Mouse (Mus musculus): ENCODE data around the gene Hnrnpul2. TPM values are rescaled to one million over a fixed set of nuclear protein-coding genes. Genes with fewer than 3 reads are reported as not detected.

The Hnrnpul2 gene
- polyA plus RNA-seq (2014; fragmentation: Illumina TruSeq; extraction: RNeasy Lipid Tissue Mini Kit (QIAGEN cat#74804); ENCODE audit: low replicate concordance) = 130 TPM

DNA sequence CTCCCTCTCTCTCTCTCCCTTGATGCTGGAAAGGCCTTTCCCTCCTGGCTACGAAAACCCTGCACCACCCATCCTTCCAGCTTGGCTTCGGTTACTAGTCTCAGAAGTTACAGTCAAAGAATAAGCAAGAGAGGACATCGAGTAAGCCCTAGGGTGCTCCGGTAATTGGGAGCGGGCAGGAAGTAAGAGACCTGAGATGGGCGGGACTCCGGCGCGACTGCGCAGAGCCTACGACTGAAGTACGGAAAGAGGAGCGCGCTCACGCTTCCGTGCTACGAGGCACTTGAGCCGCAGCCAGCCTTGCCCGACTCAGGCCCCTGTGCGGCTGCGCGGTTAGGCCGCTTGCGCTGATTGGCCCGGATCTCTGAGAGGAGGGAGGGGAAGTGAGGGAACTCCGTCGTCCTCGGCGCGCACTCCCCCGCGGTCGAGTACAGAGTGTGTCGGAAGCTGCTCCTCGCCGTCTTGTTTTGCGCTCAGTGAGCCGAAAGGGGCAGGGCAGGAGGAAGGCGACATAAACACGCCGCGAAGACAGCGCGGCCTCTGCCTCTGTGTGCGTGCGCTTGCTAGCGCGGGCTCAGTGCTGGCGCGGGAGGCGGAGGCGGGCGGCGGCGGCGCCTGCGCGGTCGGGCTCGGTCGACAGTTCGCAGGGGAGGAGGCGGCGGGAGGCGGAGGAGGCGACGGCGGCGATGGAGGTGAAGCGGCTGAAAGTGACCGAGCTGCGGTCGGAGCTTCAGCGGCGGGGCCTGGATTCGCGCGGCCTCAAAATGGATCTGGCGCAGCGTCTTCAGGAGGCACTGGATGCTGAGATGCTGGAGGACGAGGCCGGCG is at the start of gene Hnrnpul2:
TSS of gene Hnrnpul2 (plus strand) at position 415 of the 828 bp plus-strand sequence.

DNA sequence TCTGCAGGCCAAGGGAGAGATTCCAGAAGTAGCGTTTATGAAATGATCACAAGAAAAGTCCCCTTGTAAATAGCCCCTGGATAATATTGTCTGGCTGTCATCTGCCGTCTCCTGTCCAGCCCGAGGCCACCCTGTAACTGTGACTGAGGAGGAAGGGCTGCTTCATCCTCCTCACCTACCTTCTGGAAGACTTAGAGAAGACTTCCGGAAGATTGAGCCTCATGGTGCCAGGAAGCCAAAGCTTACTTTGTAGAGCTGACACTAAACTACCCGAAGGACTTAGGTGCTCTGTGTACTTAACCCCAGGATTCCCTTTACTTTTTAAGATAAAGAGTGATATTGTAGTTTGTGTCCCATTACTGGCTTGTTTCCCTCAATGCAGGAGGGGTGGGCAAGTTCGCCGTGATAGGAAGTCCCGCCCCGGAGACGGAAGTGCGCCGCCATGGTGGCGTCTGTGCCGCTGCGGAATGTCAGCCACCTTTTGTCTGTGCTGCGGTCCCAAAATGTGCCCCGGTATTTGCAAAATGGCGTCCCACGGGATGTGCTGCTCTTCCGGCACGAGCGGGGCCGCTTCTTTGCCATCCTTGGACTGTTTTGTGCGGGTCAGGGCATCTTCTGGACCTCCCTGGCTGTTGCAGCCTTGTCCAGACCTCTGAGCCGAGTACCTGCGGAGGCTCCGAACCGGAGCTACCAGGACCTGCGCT is 49.1 kb upstream of the Hnrnpul2 start, which contains the start of gene Tmem223:
TSS of gene Tmem223 (plus strand) at position 430 of the 704 bp plus-strand sequence.

DNA sequence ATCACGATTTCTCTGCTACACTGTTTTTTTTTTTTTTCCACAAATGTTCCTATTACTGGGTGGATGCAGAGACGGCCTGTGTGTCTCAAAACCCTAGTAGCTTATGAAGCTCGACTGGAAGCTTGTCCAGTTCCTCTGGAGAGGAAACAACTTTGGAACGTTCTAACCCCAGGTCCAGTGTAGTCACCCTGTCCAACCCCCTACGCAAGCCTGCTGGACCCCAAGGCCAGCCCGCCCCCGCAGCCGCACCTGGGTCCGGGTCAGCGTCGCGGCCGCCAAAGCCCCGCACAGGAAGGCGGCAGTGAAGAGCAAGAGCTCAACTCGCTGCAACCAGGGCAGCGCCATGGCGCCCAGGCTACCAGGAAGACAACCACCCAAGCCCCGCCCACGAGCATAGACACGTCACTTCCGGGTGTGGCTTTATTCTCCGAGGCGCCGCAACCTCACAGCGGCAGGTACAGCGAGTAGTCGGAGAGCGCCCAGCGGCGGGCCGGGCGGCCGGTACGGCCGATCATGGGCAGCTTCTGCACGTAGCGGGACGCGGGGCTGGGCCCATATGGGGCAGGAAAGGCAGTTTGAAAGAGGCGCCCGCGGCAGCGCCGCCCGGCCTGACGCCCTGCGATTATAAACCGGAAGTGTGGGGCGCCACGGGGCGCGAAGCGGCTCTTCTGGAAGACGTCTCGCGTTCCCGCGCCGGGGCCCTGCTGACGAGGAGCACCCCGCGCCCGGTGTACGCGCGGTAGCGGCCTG is 45.5 kb upstream of the Hnrnpul2 start, which contains the start of gene Tmem179b:
TSS of gene Tmem179b (minus strand) at position 382 of the 750 bp plus-strand sequence.

DNA sequence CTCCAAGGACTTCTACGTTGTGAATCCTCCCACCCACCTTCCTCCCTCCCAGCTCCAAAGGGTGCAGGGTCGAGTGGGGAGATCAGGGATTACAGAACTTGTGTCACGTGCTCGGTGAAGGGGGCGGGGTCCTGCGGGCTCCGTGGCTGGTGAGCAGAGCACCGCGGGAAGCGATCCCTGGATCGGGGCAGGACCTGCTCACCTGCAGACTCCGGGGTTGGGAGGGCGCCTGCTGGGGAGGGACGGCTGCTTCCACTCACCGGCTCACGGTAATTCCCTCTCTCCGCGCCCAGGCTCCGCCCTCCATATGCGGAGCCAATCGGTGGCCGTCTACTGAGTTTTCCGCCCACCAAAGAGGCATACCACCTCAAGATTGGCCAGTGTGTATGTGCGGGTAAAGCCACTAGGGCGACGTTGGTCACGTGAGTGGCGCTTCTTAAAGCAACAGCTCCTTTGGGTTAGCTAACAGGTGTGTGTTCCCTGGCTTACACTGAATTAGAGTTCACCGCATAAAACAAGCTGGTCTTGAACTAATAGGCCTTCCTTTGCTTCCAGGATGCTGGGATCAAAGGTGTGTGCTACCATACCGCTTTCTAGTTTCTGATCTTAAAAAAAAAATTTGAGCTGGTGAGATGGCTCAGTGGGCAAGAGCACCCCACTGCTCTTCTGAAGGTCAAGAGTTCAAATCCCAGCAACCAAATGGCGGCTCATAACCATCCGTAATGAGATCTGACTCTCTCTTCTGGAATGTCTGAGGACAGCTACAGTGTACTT is 33.6 kb upstream of the Hnrnpul2 start, which contains the start of gene Taf6l:
TSS of gene Taf6l (minus strand) at position 410 of the 774 bp plus-strand sequence.

DNA sequence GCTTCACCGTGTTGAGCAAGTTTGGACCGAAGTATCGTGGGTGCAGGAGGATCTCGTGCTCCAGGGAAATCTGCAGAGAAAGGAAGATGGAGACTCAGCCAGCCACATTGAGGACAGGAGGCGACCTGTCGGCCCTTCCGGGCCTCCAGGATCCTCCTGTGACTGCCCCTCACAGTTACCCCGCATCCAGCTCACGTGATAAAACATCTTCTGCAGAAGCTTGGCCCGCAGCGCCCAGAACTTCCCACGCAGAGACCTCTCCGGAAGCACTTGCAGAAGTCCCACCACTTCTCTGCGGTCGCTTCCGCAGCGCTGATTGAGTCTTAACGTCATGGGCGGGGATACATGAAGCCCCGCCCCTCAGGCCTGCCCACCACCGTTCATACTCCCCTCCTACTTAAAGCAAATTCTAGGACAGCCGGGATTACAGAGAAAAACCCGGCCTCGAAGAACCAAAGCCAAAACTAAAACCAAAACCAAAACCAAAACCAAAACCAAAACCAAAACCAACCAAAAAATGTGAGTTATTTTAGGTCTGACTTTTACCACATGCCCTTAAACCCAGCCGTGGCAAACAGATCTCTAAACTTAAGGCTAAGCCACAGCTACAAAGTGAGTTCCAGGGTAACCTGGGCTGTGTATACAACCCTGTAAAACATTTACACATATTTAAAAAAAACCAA is 21.4 kb upstream of the Hnrnpul2 start, which contains the start of gene Polr2g:
TSS of gene Polr2g (minus strand) at position 314 of the 683 bp plus-strand sequence.

DNA sequence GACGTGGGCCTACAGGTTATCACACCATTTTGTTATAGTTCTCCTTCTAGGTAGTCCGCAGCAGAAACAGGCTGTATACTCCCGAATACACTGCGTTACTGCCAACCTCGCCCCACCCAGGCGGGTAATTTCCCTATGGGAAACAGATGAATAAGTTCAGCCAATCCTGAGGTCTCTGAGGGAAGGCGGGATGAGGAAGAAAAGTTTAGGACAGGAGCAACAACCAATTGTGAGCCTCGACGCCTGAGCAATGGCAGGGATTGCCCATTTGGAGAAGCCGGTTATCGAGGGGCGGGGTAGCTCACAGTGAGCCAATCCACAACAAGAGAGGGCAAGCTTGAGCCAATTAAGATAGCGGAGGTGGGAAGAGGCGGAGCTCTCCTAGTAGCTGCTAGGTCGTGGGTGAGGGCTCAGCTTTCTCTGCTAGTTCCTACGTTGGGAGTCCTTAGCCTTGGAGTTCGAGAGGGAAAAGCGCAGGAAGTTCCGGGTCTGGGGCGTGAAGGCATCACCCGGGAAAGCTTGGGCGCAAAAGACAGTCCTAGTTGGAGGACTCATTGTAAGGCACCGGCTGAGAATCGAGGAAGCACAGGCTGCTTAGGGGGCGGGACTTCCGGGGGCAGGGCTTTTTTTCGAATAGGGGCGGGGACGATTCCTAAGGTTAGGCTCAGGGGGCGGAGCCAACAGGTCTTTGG is 17.5 kb upstream of the Hnrnpul2 start, which contains the start of gene Zbtb3:
TSS of gene Zbtb3 (plus strand) at position 426 of the 692 bp plus-strand sequence.

DNA sequence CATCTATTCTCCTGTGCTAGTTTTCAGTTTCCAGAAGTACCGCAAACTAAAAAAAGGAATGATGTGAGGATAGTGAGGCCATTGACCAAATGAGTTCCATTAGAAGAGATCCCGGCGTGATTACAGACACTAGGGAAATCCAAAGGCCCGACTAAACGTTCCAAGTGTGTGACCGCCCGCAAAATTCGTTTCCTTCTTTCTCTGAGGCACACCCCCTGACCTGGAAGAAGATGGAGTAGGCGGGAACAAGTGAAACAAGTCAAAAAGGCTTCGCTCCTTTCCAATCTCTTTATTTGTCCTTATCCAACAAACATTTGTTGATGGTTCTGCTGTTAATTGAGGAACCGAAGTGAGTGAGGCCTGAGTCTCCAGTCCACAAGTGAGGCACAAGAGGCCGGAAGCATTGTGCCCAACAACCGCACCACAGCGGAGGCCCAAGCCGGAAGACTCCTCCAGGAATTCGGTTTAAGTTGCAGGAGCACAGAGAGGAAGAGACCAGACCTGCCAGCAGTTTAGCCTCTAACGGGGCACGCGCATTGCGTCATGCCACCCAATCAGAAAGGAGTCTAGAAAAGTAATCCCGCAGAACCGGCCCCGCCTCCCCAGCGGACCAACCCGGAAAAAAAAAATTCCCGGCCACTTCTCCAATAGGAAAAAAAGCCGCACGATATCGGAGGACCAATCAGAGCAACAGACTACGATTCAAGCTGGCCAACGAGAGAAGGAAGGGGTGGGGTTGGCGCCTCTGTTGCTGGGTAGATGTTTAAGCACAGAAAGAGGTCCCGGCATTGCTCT is 812 bp upstream of the Hnrnpul2 start, which contains the start of gene Ttc9c:
TSS of gene Ttc9c (minus strand) at position 533 of the 795 bp plus-strand sequence.

DNA sequence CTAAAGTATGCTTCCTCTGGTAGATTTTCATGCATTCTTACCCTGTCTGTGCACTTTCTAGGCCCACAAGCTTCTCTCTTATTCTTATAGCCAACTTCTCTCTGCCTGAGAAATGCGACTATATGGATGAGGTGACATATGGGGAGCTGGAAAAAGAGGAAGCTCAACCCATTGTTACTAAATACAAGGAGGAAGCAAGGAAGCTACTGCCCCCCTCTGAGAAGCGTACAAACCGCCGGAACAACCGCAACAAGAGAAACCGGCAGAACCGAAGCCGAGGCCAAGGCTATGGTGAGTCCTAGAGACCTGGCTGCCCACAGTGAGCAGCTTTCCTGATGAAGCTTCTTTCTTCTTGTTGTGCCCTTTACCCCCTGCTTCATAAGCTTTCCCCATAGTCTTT is 9.8 kb downstream of the Hnrnpul2 start, which contains the start of gene AC129217.1:
TSS of gene AC129217.1 (plus strand) at position 114 of the 400 bp plus-strand sequence.

DNA sequence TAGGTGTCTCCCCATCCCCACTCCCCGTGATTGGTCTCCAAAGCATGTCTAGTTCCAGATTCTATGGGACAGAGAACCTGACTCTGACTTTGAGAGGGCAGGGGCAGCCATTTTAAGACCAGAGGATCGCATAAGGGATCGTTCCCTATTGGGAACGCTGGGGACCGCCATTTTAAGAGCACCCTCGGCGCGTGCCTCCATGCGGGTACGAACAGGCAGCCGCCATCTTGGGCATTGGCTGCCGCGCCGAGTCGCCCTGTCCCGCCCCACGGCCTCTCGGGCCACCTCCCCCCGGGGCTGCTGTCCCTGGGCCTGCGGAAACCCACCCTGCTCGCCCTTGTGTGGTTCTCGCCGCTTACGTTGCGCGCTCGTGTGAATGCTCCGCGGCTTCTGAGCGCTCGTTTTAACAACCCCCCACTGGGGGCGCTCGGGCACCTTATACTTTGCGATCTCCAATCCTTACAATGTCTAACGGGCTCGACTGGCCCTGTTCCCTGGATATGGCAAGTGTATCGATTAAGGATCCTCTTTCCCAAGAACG is 17.5 kb downstream of the Hnrnpul2 start, which contains the start of gene Bscl2:
TSS of gene Bscl2 (plus strand) at position 217 of the 541 bp plus-strand sequence.

DNA sequence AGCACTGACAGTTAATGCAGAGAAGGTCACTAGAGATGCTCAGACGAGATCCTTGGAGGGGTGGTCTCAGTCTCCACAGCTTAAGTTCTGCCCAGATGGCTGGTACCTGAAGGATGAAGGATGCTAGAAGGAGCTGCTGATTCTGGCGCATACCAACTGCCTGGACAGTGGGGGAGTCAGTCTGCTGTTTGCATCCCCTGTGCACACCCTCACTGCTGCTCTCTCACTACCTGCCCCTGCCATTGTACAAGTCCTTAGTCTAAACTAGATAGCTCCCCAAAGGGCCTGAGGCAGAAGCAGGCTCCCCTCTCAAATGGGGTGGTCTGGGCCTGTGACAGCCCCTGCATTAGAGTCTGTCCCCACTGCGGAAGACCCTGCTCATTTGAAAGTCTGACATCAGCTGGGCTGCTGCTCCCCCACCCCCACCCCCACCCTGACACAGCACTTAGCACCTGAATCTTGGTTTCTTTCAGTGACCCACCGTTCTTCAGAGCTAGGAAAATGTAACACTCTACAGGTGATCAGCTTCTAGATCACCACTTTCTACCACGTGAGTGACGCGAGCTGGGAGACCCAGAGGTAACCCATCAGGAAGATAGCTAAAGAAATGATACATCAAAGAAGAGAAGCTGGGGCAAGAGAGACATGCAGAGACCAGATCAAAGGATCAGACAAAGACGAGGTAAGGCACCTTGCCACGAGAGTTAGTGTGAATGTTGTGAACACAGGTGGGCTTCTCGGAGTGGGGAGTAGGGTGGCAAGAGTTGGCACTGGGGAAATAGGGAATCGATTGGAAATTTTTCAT is 19.5 kb downstream of the Hnrnpul2 start, which contains the start of gene Gng3:
TSS of gene Gng3 (minus strand) at position 92 of the 805 bp plus-strand sequence.

DNA sequence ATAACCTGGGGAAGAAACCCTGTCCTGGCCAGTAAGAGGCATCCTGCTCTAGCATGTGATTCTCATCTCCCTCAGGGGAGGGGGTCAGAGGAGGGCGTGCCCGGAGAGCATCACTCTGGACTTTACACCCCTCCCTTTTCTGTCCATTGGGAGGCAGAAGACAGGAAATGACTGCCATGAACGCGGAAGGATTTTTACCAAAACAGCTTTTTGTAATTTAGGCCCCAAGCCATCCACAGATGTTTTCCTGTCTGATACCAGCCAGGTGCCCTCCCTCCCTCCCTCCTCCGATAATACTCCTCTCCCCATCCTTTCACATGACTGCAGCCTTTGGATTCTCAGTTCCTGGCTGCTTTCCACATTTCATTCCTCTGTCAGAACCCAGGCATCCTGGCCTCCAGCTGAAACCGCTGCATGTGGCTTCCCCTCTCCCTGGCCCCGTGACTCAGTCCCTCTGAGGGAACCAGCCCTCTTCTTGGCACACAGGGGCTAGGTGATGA is 30.6 kb downstream of the Hnrnpul2 start, which contains the start of gene Lrrn4cl:
TSS of gene Lrrn4cl (plus strand) at position 367 of the 500 bp plus-strand sequence.

DNA sequence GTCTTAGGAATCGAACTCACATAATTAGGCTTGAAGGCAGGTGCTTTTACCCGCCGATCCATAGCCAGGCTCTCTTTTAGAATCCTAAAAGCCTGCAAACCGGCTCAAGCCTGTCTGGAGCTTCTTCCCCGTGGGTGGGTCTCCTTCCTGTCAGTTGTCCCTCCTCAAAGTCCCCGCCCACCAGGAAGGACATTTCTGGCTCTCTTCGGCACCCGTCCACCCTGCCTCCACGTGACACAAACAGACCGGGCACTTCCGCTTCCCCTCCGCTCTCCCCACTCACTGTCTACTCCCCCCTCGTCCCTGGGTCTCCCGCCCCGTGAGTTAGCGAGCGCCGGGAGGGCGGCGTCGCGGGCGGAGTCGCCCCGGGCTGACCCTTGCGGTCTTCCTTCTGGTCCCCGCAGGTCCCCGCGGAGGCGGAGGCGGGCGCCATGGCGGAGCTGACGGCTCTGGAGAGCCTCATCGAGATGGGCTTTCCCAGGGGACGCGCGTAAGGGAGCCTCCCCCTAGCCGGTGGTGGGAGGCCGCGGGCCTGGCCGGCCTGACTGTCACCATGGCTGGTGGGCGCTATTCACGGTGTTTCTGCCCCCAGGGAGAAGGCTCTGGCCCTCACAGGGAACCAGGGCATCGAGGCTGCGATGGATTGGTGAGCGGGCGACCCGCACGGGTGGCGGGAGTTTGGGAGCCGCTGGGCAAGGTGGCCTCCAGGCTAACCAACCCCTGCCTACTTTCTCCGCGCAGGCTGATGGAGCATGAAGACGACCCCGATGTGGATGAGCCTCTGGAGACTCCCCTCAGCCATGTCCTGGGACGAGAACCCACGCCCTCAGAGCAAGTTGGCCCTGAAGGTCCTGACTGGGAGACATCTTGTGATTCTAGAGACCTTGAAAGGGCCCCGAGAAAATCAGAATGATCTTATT is 51.7 kb downstream of the Hnrnpul2 start, which contains the start of gene Ubxn1:
TSS of gene Ubxn1 (plus strand) at position 230 of the 920 bp plus-strand sequence.

DNA sequence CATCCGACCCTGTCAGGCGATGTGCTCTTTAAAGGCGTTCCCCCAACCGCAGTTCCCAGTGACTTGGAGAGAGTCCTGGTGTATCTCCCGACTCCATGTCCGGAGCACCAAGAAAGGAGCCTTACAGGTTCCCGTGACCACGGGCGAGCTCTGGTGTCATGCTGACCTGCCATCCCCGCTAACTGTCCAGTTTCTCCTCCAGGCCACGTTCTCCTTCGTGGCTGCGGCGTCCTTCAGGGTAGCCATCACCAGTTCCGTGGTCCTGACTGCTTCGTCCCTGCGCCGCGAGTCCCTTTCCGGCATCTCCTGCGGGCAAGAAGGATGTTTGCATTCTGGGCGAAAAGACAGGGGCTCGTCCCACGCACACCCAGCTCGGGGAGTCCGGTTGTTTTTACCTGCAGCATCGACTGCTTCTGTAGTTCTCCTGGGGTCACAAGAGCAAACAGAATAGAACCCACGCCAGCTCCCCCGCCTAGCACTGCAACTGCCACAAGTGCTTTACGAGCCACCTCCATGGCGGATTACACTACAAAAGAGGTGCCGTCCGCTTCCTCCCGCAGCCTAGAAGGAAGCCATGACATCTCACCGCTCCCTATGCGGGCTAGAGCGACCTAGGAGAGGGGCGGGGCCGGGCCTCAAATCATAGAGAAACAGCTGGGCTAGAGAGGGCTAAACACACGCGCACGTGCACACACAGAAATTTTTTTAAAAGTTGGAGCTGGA is 60.7 kb downstream of the Hnrnpul2 start, which contains the start of gene Uqcc3:
TSS of gene Uqcc3 (minus strand) at position 613 of the 723 bp plus-strand sequence.

DNA sequence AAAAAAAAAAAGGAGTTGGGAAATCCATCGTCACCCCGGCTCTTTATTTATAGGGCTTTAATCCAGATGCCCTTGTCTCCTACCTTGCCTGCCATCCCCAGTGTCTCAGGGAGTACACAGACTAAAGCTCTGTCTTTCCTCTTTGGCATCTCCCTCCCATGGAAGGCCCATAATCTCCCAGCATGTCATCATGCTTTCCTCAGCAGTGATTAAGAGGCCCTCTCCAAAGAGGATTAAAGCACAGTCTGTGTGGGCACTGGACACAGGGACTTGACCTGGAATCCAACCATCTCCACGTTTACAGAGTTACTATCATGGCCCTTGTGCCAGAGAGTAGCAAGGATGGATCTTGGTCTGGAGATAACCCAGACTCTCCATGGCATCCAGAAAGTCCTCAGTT is 63.8 kb downstream of the Hnrnpul2 start, which contains the start of the genes Lbhd1 and Gm49403:
TSS of gene Lbhd1 (plus strand) at position 117 of the 400 bp plus-strand sequence.
TSS of gene Gm49403 (plus strand) at position 315 of the 400 bp plus-strand sequence.

Measured in small intestine, adult 10 weeks (tissue).